Mouse (Mus musculus) granulocyte monocyte progenitor cell, adult 5-6 weeks (primary cell): ENCODE measurements around the gene Ctnnbip1. TPM values are rescaled to one million over a fixed set of nuclear protein-coding genes. Genes with fewer than 3 reads are reported as not detected.

Source experiments
- ATAC-seq: replicated peaks from 2 replicates; pipeline ENCODE4 v1.8.0; 2016; ENCODE audit warnings: mild to moderate bottlenecking, moderate TSS enrichment, inconsistent platforms; ENCODE audit not compliant: poor library complexity, severe bottlenecking
- total RNA-seq, 2 experiments: library from RNA; stranded (forward) in 1 of 2; stranded (reverse) in 1 of 2; fragments of 200-712, 200-1000 nt in 1 of 2; fragments of >200 nt in 1 of 2; fragmentation: Nextera tagmentation in 1 of 2; gene quantifications; 2 replicates each; pipeline ENCODE4 v1.2.3; 2014 to 2017

Gene Ctnnbip1
- total RNA-seq, 2 experiments from 2014 or later, result 3.5 to 4.6 TPM

- no peak; the same call in 1 of the 2 replicates for ATAC-seq
Measured at GRCm38 (mm10) chr4:149578831-149579230, 60.8 kb downstream of the Ctnnbip1 start.

GRCm38 (mm10) chr4:149585236-149585635 is 67.2 kb downstream of the Ctnnbip1 start:
- no peak for ATAC-seq

- peak; percentile 28 for ATAC-seq
Measured at GRCm38 (mm10) chr4:149586044-149586782, 68.2 kb downstream of the Ctnnbip1 start, which contains the start of gene Clstn1. Gene Clstn1 (plus strand): TSS chr4:149586468.

- ATAC-seq, result peak; percentile 18
Measured at GRCm38 (mm10) chr4:149586783-149587595, 69.0 kb downstream of the Ctnnbip1 start.

- no peak for ATAC-seq
Measured at GRCm38 (mm10) chr4:149587596-149588168, 69.6 kb downstream of the Ctnnbip1 start.

GRCm38 (mm10) chr4:149590200-149590599 is 72.2 kb downstream of the Ctnnbip1 start:
- no peak for ATAC-seq

GRCm38 (mm10) chr4:149591486-149591885 is 73.5 kb downstream of the Ctnnbip1 start:
- ATAC-seq, result no peak

GRCm38 (mm10) chr4:149594913-149595581 is 77.0 kb downstream of the Ctnnbip1 start:
- ATAC-seq, result no peak

GRCm38 (mm10) chr4:149597641-149598208 is 79.7 kb downstream of the Ctnnbip1 start:
- ATAC-seq, result peak; percentile 25; the same call in 1 of the 2 replicates

- ATAC-seq, result no peak
Measured at GRCm38 (mm10) chr4:149599549-149599948, 81.5 kb downstream of the Ctnnbip1 start.

- ATAC-seq, result no peak
Measured at GRCm38 (mm10) chr4:149600130-149600529, 82.1 kb downstream of the Ctnnbip1 start.

- ATAC-seq, result no peak
Measured at GRCm38 (mm10) chr4:149601484-149601883, 83.4 kb downstream of the Ctnnbip1 start.

GRCm38 (mm10) chr4:149602236-149602635 is 84.2 kb downstream of the Ctnnbip1 start:
- no peak for ATAC-seq

GRCm38 (mm10) chr4:149603860-149604259 is 85.8 kb downstream of the Ctnnbip1 start:
- ATAC-seq, result no peak

GRCm38 (mm10) chr4:149604518-149604917 is 86.5 kb downstream of the Ctnnbip1 start:
- no peak for ATAC-seq

- no peak for ATAC-seq
Measured at GRCm38 (mm10) chr4:149606056-149606455, 88.0 kb downstream of the Ctnnbip1 start.

GRCm38 (mm10) chr4:149606766-149607358 is 88.8 kb downstream of the Ctnnbip1 start:
- no peak for ATAC-seq

GRCm38 (mm10) chr4:149607591-149608308 is 89.7 kb downstream of the Ctnnbip1 start:
- peak; percentile 95 for ATAC-seq

GRCm38 (mm10) chr4:149608309-149608638 is 90.2 kb downstream of the Ctnnbip1 start:
- no peak for ATAC-seq
